Comparison of ENCODE assay signal across 15 mouse cellular contexts in the genomic region with DNA sequence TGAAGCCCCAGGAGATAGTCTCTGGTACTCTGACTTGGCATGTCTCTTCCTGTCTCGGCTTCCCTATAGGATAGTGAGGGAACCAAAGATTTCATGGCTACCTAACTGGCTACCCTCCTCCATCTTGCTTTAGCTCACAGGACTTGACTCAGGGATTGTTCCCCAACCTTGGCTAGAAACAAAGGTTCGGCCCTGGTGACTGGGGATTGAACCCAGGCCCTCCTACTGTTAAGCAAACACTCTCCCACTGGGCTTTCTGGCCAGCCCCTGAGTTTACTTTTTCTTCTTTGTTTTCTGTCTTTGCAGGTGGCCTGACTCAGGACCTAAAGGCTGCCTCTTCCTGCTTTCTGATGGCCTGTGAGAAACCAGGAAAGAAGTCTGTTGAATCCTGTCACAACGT. TPM values are rescaled to one million over a fixed set of nuclear protein-coding genes. Genes with fewer than 3 reads are reported as not detected.
A peak's percentile ranks its signal among the peaks of the same experiment; 100 is the strongest.
DNase-seq lines count a peak whose midpoint lies in the region; ATAC-seq and TF ChIP-seq lines count a peak whose summit lies in the region.
"Had no signal": no experiment of that assay in that cellular context is flagged by ENCODE, and none has a peak within 500 bp of the region (broad histone marks: within the 10 kb centered on the region; RNA-seq: fewer than 3 reads in every experiment).

No protein-coding gene starts in this region.

- H3K4me1 ChIP-seq in cerebellum, adult 2 months (ENCODE audit: control insufficient read depth, insufficient read depth, low read length), result peaks cover 14% of the 10 kb centered on the region
- peaks cover 6% of the 10 kb centered on the region for H3K4me1 ChIP-seq in liver, embryonic 12.5 days
- no peaks in the 10 kb centered on the region for H3K4me1 ChIP-seq in liver, embryonic 11.5 days (replicated peaks; ENCODE audit: control insufficient read depth, insufficient read depth, low read length)
- H3K4me1 ChIP-seq in cortical plate, adult 2 months (ENCODE audit: control insufficient read depth, insufficient read depth, low read length), result peaks cover 3% of the 10 kb centered on the region; the same call in 1 of the 2 replicates
- peaks cover 3% of the 10 kb centered on the region for H3K4me1 ChIP-seq in liver, embryonic 16.5 days (ENCODE audit: control insufficient read depth, low read depth, low read length)
- H3K4me1 ChIP-seq: limb, embryonic 15.5 days had no signal

- no peak overlapping the region for H3K9ac ChIP-seq in liver, embryonic 12.5 days
- H3K9ac ChIP-seq in liver, embryonic 11.5 days (ENCODE audit: low read depth, low read length), result no peak overlapping the region
- H3K9ac ChIP-seq in liver, embryonic 16.5 days (ENCODE audit: low read depth, low read length), result no peak overlapping the region
- H3K9ac ChIP-seq: limb, embryonic 15.5 days had no signal

- no peak overlapping the region for H3K4me3 ChIP-seq in cerebellum, adult 2 months (replicated peaks; ENCODE audit: insufficient read depth, low read depth, low read length)
- H3K4me3 ChIP-seq in liver, embryonic 12.5 days, result no peak overlapping the region
- H3K4me3 ChIP-seq in liver, embryonic 11.5 days (ENCODE audit: low read depth, low read length), result no peak overlapping the region
- no peak overlapping the region for H3K4me3 ChIP-seq in cortical plate, adult 2 months (ENCODE audit: insufficient read depth, low read length)
- no peak overlapping the region for H3K4me3 ChIP-seq in liver, embryonic 16.5 days (ENCODE audit: low read depth, low read length)
- H3K4me3 ChIP-seq: limb, embryonic 15.5 days; myocyte had no signal

- DNase-seq in cerebellum, adult 2 months, result no peak
- DNase-seq in cerebellum, postnatal 14 days, result no peak
- no peak for DNase-seq in liver, embryonic 11.5 days (ENCODE audit: low spot score)
- no peak for DNase-seq in layer of hippocampus, postnatal 25 days (ENCODE audit: extremely low spot score in 1 of 2, low spot score in 1 of 2)
- DNase-seq: kidney, postnatal 10 days had no signal

- no peak for TF ChIP-seq CTCF in cerebellum, adult 2 months (IDR thresholded peaks at IDR 0.05; ENCODE audit: borderline replicate concordance, insufficient read depth, low read depth, low read length)
- TF ChIP-seq CTCF in cortical plate, adult 2 months (IDR thresholded peaks at IDR 0.05; ENCODE audit: extremely low read depth, insufficient read depth, low read length), result no peak

- H3K27ac ChIP-seq in cerebellum, adult 2 months (ENCODE audit: insufficient read depth, low read length), result peak overlapping the region; percentile 8; the same call in 1 of the 2 replicates
- peak overlapping the region; percentile 7; the same call in 1 of the 2 replicates for H3K27ac ChIP-seq in liver, embryonic 12.5 days
- H3K27ac ChIP-seq in liver, embryonic 11.5 days (ENCODE audit: low read depth, low read length), result no peak overlapping the region
- peak overlapping the region; percentile 39 for H3K27ac ChIP-seq in cortical plate, adult 2 months (ENCODE audit: insufficient read depth, low read length)
- peak overlapping the region; percentile 36 for H3K27ac ChIP-seq in liver, embryonic 16.5 days (ENCODE audit: low read length)
- H3K27ac ChIP-seq: limb, embryonic 15.5 days had no signal

- 33% methylated on average over 3 of the region's 3 CpGs for WGBS in cerebellum, adult 2 months
- 62% methylated on average over 3 of the region's 3 CpGs for WGBS in liver, embryonic 12.5 days (ENCODE audit: insufficient replicate concordance)
- 69% methylated on average over 3 of the region's 3 CpGs for WGBS in liver, embryonic 11.5 days
- WGBS in liver, embryonic 16.5 days (ENCODE audit: insufficient replicate concordance), result 46% methylated on average over 3 of the region's 3 CpGs

- H3K4me2 ChIP-seq in liver, embryonic 12.5 days, result no peak overlapping the region
- H3K4me2 ChIP-seq in liver, embryonic 11.5 days, result no peak overlapping the region
- H3K4me2 ChIP-seq in liver, embryonic 16.5 days (ENCODE audit: low read depth, low read length), result no peak overlapping the region
- H3K4me2 ChIP-seq: limb, embryonic 15.5 days had no signal

- H3K9me3 ChIP-seq in liver, embryonic 12.5 days (replicated peaks), result no peaks in the 10 kb centered on the region
- H3K9me3 ChIP-seq in liver, embryonic 11.5 days (ENCODE audit: control insufficient read depth, low read length), result no peaks in the 10 kb centered on the region
- no peaks in the 10 kb centered on the region for H3K9me3 ChIP-seq in liver, embryonic 16.5 days (replicated peaks; ENCODE audit: control insufficient read depth, low read length)
- H3K9me3 ChIP-seq: G1E; limb, embryonic 15.5 days had no signal

- H3K36me3 ChIP-seq in liver, embryonic 12.5 days, result peaks cover 71% of the 10 kb centered on the region
- H3K36me3 ChIP-seq in liver, embryonic 11.5 days (ENCODE audit: control insufficient read depth, insufficient read depth, low read length), result peaks cover 23% of the 10 kb centered on the region
- 0 out of 2 replicates have a peak, but pooled peaks cover 4% of the 10 kb centered on the region for H3K36me3 ChIP-seq in liver, embryonic 16.5 days (ENCODE audit: control insufficient read depth, insufficient read depth)

- no peak for ATAC-seq in liver, embryonic 12.5 days
- ATAC-seq in liver, embryonic 11.5 days (replicated peaks; ENCODE audit: low FRiP score), result no peak
- peak; percentile 22; the same call in 1 of the 2 replicates for ATAC-seq in liver, embryonic 16.5 days (ENCODE audit: low read depth)
- ATAC-seq in megakaryocyte progenitor cell, adult 5-6 weeks (replicated peaks; ENCODE audit: poor library complexity), result no peak
- ATAC-seq: activated CD4-positive, CD25-positive, alpha-beta regulatory T cell, adult 4 months had no signal

- H3K27me3 ChIP-seq in cerebellum, adult 2 months (ENCODE audit: control insufficient read depth, insufficient read depth, low read length), result no peaks in the 10 kb centered on the region
- no peaks in the 10 kb centered on the region for H3K27me3 ChIP-seq in liver, embryonic 12.5 days (replicated peaks)
- no peaks in the 10 kb centered on the region for H3K27me3 ChIP-seq in liver, embryonic 11.5 days (replicated peaks; ENCODE audit: control insufficient read depth, insufficient read depth, low read length)
- no peaks in the 10 kb centered on the region for H3K27me3 ChIP-seq in liver, embryonic 16.5 days (ENCODE audit: control insufficient read depth, insufficient read depth, low read depth, low read length)
- H3K27me3 ChIP-seq: limb, embryonic 15.5 days had no signal

- TF ChIP-seq POLR2A in cerebellum, adult 2 months (IDR thresholded peaks at IDR 0.05; ENCODE audit: borderline replicate concordance, insufficient read depth, low read length), result no peak
- no peak for TF ChIP-seq POLR2A in cortical plate, adult 2 months (IDR thresholded peaks at IDR 0.05; ENCODE audit: extremely low read depth, insufficient read depth, low read length)

RNA-seq across cellular contexts. Expression of a gene that starts 9.9 kb away (rescaled TPM):
- polyA plus RNA-seq in cerebellum, adult 2 months (2012; rRNA removed), result 15.9 and 16.8 TPM in 2 replicates
- polyA plus RNA-seq in liver, embryonic 12.5 days (2016; fragmentation: Nextera tagmentation; extraction: Ambion mirVana), result 33.7 and 34.3 TPM in 2 replicates
- 43.1 and 44.2 TPM in 2 replicates for polyA plus RNA-seq in liver, embryonic 11.5 days (2014; fragmentation: Nextera tagmentation; extraction: Ambion mirVana)
- polyA plus RNA-seq in cortical plate, adult 2 months (2012; rRNA removed), result 17.5 and 20.7 TPM in 2 replicates
- polyA plus RNA-seq in liver, embryonic 16.5 days (2015; fragmentation: Nextera tagmentation; extraction: Ambion mirVana), result 20.5 and 26.3 TPM in 2 replicates
- 14.5 and 19.2 TPM in 2 replicates for total RNA-seq in megakaryocyte progenitor cell, adult 5-6 weeks (2015)
- 6.4 and 11.8 TPM in 2 replicates for total RNA-seq in megakaryocyte progenitor cell, adult 5-6 weeks (2017)
- total RNA-seq in layer of hippocampus, postnatal 25 days (2021), result 10 to 100 TPM; 26.2 to 26.4 TPM

RNA-seq across cellular contexts. Expression of a gene that starts 36.9 kb away (rescaled TPM):
- polyA plus RNA-seq in cerebellum, adult 2 months (2012; rRNA removed), result 39.1 and 39.4 TPM in 2 replicates
- 4.0 and 4.5 TPM in 2 replicates for polyA plus RNA-seq in liver, embryonic 12.5 days (2016; fragmentation: Nextera tagmentation; extraction: Ambion mirVana)
- 8.8 and 9.1 TPM in 2 replicates for polyA plus RNA-seq in liver, embryonic 11.5 days (2014; fragmentation: Nextera tagmentation; extraction: Ambion mirVana)
- 47.2 and 47.5 TPM in 2 replicates for polyA plus RNA-seq in cortical plate, adult 2 months (2012; rRNA removed)
- 2.3 and 3.1 TPM in 2 replicates for polyA plus RNA-seq in liver, embryonic 16.5 days (2015; fragmentation: Nextera tagmentation; extraction: Ambion mirVana)
- 14.7 and 18.4 TPM in 2 replicates for total RNA-seq in megakaryocyte progenitor cell, adult 5-6 weeks (2015)
- 19.2 and 21.5 TPM in 2 replicates for total RNA-seq in megakaryocyte progenitor cell, adult 5-6 weeks (2017)
- total RNA-seq in layer of hippocampus, postnatal 25 days (2021), result 100 to 1,000 TPM; 103 to 106 TPM

RNA-seq across cellular contexts. Expression of a gene that starts 45.3 kb away (rescaled TPM):
- 0.36 and 0.73 TPM in 2 replicates for polyA plus RNA-seq in cerebellum, adult 2 months (2012; rRNA removed)
- polyA plus RNA-seq in liver, embryonic 12.5 days (2016; fragmentation: Nextera tagmentation; extraction: Ambion mirVana), result 0.32 TPM in 1 of 2 replicates, not detected in the other
- 1.0 and 1.9 TPM in 2 replicates for polyA plus RNA-seq in liver, embryonic 11.5 days (2014; fragmentation: Nextera tagmentation; extraction: Ambion mirVana)
- 0.29 TPM in 1 of 2 replicates, not detected in the other for polyA plus RNA-seq in cortical plate, adult 2 months (2012; rRNA removed)
- polyA plus RNA-seq in liver, embryonic 16.5 days (2015; fragmentation: Nextera tagmentation; extraction: Ambion mirVana), result 0.15 and 0.16 TPM in 2 replicates
- total RNA-seq in megakaryocyte progenitor cell, adult 5-6 weeks (2015), result not detected in 2 replicates
- total RNA-seq in megakaryocyte progenitor cell, adult 5-6 weeks (2017), result not detected in 2 replicates
- total RNA-seq in layer of hippocampus, postnatal 25 days (2021), result not detected
- total RNA-seq: G1E; left cerebral cortex, adult 18-20 months had no signal
- polyA plus RNA-seq: activated CD4-positive, CD25-positive, alpha-beta regulatory T cell, adult 4 months; G1E; small intestine, adult 2 months had no signal
